Mouse (Mus musculus) gastrocnemius, postnatal 10 days (tissue): ENCODE data around the gene Scn10a. TPM values are rescaled to one million over a fixed set of nuclear protein-coding genes. Genes with fewer than 3 reads are reported as not detected.

Experiments used
- DNase-seq: peaks from one replicate; pipeline ENCODE4 v3.0.0; 2021; ENCODE audit warnings: mixed read lengths
- total RNA-seq, 2 experiments: library from RNA; stranded (reverse); gene quantifications; 2 replicates each; pipeline ENCODE4 v1.2.3; 2021

Gene Scn10a
- total RNA-seq, 2 experiments from 2014 or later = not detected

- no peak for DNase-seq
These were observed 84.8 kb downstream of the Scn10a start for GRCm38 (mm10) chr9:119634216-119634843.

DNA sequence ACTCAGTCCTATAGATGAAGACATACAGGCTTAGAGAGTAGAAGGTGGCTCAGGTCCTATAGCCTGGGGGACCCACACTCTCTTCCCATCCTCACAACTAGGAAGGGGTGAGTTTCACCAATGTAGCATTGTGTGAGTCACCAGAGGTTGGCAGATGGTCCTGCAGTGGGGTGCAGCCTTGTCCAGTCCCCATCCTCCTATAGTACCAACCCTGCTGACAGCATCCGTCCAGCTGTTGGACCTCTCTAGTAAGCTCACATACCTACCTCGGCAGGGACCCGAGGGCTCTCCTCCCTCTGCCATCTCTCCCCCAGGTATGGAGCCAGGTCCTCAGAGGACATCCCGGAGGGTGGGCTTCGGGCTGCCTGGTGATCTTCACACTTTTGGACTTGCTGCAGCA, 85.6 kb downstream of the Scn10a start:
- no peak for DNase-seq

- DNase-seq = no peak
These were observed 86.3 kb downstream of the Scn10a start for GRCm38 (mm10) chr9:119632801-119633200.

GRCm38 (mm10) chr9:119631899-119632533, 87.1 kb downstream of the Scn10a start:
- DNase-seq = peak; percentile 27

DNA sequence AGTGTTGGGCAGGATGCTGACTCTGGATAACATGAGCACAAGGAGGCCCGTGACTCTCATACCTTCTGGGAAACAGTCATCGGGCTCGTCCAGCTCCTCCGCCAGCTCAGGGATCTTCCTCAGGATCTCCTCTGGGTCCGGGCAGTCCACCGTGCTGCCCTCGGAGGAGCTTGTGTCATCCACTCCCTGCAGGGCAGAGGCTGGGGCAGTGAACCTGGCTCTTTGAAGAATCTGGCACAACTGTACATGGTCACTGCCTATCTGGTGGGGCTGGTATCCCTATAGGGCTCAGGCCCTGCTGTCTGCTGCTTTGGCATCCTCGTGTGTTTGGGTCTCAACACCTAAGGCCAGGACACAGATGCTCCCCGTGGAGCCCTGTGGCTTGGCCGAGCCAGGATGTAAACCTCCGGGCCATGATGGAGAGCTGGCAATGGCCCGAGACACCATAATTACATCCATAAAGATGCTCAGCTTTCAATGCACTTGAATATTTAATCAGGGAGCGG, 87.7 kb downstream of the Scn10a start:
- DNase-seq = no peak

GRCm38 (mm10) chr9:119628690-119629268, 90.3 kb downstream of the Scn10a start:
- DNase-seq = no peak

DNA sequence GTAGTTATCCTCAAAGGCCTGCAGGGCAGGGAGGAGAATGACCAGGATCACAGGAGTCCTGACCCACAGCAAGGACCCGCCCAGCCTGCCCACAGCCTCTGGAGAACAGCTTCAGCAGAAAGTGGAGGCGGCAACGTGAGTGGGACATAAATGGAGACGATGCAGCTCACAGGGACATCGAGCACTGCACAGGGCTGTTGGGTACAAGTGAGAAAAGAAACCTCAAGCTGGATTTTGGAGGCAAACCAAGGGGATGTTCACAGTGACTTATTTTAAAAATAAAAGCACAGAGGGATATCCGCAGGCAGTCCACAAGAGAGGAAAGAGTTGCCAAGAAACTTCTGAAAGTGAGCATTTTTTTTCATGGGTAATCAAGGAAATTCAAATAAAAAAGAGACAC, 91.9 kb downstream of the Scn10a start:
- no peak for DNase-seq

- DNase-seq = no peak
These were observed 95.0 kb downstream of the Scn10a start for GRCm38 (mm10) chr9:119624151-119624550.

DNA sequence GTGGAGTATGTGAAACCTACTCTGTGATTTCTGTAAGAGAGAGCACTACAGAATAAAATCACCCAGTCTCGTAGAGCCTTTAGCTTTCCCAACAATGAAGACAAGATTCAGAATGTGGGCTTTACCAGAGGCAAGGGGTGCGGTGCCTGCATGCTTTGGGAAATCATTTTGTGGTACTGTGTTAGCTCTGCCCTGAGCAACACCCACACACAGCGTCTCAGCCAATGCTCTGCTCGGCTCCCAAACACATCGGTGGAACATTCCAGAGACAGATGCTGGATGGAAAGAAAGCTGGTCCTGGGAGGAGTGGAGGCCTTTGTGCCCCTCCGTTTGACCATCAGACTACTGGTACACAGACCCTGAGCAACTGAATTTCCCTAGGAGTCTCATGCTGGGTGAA, 104.3 kb downstream of the Scn10a start:
- no peak for DNase-seq

DNA sequence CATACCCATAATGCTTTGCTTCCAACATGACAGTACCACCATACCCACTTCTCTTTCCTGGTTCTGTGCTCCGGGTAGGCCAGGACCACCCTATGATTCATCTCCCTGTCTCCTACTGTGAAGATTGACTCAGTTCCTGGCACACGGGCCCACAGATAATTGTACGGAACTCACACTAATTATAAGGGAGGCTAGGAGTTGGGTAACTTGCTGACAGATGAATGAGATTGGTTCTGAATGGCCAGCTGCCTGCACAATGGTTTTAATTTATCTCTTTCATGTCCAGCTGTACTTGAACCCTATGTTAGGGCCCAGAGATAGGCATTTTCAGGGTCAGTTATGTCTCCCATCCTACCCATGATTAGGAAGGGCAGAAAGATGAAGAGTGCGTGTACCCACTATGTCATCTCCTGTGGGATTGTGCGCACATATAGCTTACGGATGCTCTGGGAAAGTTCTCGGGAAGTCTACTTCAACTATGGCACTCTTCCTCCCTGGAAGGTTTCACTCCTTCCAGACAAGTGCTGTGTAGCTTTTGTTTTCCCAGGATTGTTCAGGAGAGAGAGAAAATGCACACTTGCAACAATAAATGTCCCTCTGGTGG, 108.5 kb downstream of the Scn10a start:
- DNase-seq = no peak

DNA sequence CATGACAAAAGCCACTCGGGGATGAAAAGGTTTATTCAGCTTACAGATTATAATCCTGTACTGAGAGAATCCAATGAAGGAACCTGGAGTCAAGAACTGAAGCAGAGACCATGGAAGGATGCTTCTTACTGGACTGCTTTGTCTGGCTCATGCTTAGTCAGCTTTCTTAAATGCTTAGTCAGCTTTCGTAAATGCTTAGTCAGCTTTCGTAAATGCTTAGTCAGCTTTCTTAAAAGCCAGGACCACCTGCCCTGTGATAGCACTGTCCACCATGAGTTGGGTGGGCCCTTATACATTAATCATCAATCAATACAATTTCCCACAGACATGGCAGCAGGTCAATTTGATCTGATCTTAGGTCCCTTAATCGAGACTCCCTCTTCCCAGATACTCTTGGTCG, 112.2 kb downstream of the Scn10a start:
- DNase-seq = no peak

GRCm38 (mm10) chr9:119604607-119605006, 114.5 kb downstream of the Scn10a start:
- DNase-seq = no peak

- DNase-seq = no peak
These were observed 120.6 kb downstream of the Scn10a start for GRCm38 (mm10) chr9:119598501-119598900.

DNA sequence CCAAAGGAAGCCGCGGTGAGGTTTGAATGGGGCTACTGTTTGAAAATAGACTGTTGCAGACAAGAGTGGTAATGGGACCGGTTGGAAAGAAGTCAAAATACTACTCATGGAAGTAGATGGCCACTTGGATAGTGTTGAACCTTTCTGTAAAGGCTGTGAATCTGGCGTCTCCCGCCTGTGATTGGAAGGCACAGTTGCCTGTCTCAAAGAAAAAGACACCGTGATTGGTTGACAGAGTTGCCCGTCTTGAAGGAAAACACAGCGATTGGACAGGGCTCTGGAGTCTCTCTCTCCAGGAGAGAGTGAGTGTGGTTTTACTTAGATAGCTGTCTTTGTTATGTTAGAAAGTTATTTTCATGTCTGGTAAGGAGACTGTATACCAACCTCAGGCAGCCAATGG, 121.8 kb downstream of the Scn10a start:
- no peak for DNase-seq

- no peak for DNase-seq
These were observed 129.5 kb downstream of the Scn10a start for GRCm38 (mm10) chr9:119589592-119589991.

DNA sequence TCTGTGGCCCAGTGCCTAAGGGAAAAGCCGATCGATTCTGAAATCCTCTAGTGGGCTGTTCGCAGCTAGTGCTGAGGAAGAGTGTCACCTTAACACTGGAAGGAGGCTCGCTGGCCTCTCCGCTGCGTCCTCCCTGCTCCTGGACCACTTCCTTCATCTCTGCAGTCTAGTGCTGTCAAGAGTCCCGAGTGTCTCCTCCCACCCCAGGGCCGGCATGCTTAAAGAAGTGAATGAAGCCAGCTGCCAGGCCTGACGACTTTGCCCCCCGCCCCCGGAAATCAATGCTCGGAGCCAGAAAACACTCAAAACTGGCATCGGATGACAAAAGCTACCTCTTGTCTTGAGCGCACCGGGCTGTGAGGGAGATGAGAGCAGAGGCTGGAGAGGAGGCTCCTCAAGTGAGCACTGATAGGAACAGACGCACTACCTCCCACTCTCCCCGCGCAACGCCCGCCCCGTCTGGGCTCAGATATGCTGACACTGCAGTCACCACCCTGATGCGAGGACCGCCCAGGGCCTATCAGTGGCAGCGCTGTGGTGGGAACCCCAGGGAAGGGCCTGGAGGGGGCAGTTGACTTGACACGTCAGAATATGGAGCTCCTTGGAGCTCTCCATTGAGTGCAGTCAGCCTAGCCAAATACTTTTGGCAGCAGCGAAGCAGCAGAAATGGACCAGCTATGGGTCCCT, 130.2 kb downstream of the Scn10a start:
- DNase-seq = no peak

DNA sequence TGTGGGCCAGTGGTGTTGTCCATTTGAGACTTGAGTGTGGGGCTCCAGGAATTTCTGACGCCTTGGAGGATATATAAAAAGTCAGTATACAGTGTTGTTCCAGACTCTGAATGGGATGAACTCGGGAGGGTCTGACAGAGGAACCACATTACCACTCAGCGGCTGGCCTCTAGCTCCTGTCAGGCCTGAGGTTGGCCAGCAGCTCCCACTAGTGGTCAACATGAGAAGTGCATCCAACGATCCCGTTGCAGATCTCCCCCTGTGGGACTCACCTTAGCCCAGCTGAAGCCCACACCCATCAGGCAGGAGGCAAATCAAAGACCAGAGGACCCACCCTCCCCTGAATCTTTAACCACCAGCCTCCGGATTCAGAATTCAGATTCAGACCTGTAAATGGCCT, 138.5 kb downstream of the Scn10a start:
- DNase-seq = peak; percentile 80

GRCm38 (mm10) chr9:119580187-119580586, 138.9 kb downstream of the Scn10a start:
- no peak for DNase-seq

DNA sequence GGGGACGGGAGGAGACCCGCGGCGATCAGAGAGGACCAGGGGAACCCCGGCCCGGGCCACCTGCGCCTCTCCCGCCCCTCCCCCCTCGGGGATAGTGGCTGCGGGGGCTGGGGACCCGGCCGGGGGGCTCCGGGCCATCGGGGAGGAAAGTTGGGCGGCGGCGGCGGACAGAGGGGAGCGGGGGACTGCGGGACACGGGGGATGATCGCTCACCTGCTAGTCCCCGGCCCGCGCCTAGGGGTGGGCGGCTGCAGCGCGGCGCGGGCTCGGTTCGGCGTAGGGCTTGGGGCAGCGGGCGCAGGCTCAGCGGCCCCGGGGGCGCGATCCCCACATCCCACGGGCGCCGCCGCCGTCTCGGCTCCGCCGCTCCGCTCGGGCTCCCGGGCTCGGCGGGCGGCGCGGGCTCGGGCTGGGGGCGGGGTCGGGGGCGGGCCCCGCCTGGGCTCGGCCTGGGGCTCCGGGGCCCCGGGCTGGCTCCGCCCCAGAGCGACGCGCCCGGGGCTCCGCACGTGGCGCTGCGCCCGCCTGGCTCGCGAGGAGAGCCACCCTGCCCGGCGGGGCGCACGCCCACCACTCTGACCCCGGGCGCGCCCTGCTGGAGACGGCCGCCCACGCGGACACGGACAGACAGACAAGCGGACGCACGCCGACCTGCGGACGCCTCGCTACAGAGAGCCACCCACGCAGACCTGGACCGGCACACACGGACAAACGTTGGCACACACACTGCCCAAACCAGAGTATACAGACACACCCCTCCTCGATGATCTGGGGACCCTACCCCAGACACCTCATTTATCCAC, 140.3 kb downstream of the Scn10a start, which contains the start of gene Scn5a:
Gene Scn5a (minus strand): TSS at position 381 of the 803 bp plus-strand sequence.
- DNase-seq = no peak

DNA sequence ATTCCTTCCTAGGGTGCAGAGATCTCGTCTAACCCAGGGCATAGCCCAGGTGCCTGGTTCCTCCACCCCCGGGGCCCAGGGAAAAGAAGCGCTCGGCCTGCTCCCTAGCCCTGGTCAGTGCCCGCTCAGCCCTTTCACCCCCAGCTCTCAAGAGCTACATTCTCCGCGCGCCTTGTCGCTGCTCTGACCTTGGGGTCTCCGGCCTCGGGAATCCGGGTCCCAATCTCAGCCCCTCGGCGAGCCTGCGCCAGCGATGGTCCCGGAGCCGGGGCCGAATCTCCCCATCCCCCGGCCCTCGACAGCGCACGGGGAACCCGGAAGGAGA, 140.8 kb downstream of the Scn10a start:
- DNase-seq = no peak

- DNase-seq = no peak
These were observed 142.1 kb downstream of the Scn10a start for GRCm38 (mm10) chr9:119576977-119577376.

- DNase-seq = no peak
These were observed 143.4 kb downstream of the Scn10a start for GRCm38 (mm10) chr9:119575732-119576131.
